Mouse (Mus musculus): ENCODE data around the gene Exoc7. TPM values are rescaled to one million over a fixed set of nuclear protein-coding genes. Genes with fewer than 3 reads are reported as not detected.
A peak's percentile ranks its signal among the peaks of the same experiment; 100 is the strongest.

Exoc7 gene
- total and polyA plus RNA-seq, 2 experiments from 2014 or later, result 95.3 to 128 TPM

GRCm38 (mm10) chr11:116305423-116305822, 1.6 kb downstream of the Exoc7 start:
- Histone ChIP-seq H3K27ac (no peak overlapping the region), H3K4me3 (ENCODE audit: low read length) (peak overlapping the region; percentile 69), H3K4me1 (ENCODE audit: insufficient read depth, low read length) (peaks cover 4% of the 10 kb centered on the region; the same call in 1 of the 2 replicates), H3K4me2 (ENCODE audit: low read depth, low read length) (peak overlapping the region; percentile 61), H3K27me3 (ENCODE audit: insufficient read depth, low read length) (no peaks in the 10 kb centered on the region), H3K9me3 (ENCODE audit: low read length) (no peaks in the 10 kb centered on the region), H3K36me3 (ENCODE audit: insufficient read depth, low read length) (peaks cover 28% of the 10 kb centered on the region), H3K9ac (replicated peaks; ENCODE audit: low read length) (no peak overlapping the region)
- 100% methylated on average over 2 of the region's 2 CpGs for WGBS
- DNase-seq (ENCODE audit: low spot score) (no peak), ATAC-seq (no peak)
- no peak for TF ChIP-seq CTCF (IDR thresholded peaks at IDR 0.05; ENCODE audit: low read depth)

- Histone ChIP-seq H3K4me1 (ENCODE audit: insufficient read depth, low read length) (no peaks in the 10 kb centered on the region), H3K9me3 (ENCODE audit: low read length) (no peaks in the 10 kb centered on the region), H3K4me2 (ENCODE audit: low read depth, low read length) (no peak overlapping the region), H3K9ac (replicated peaks; ENCODE audit: low read length) (no peak overlapping the region), H3K36me3 (ENCODE audit: insufficient read depth, low read length) (peaks cover 44% of the 10 kb centered on the region), H3K27me3 (ENCODE audit: insufficient read depth, low read length) (no peaks in the 10 kb centered on the region), H3K27ac (no peak overlapping the region), H3K4me3 (ENCODE audit: low read length) (no peak overlapping the region)
- no peak for ATAC-seq
- peak; percentile 8 for DNase-seq (ENCODE audit: low spot score)
- 79% methylated on average over 6 of the region's 6 CpGs for WGBS
- TF ChIP-seq CTCF (IDR thresholded peaks at IDR 0.05; ENCODE audit: low read depth), result no peak
Measured at GRCm38 (mm10) chr11:116298621-116299020, 8.4 kb downstream of the Exoc7 start.

GRCm38 (mm10) chr11:116298221-116298620, 8.8 kb downstream of the Exoc7 start:
- Histone ChIP-seq H3K4me3 (ENCODE audit: low read length) (no peak overlapping the region), H3K9me3 (ENCODE audit: low read length) (no peaks in the 10 kb centered on the region), H3K27ac (no peak overlapping the region), H3K36me3 (ENCODE audit: insufficient read depth, low read length) (peaks cover 42% of the 10 kb centered on the region), H3K9ac (replicated peaks; ENCODE audit: low read length) (no peak overlapping the region), H3K4me1 (ENCODE audit: insufficient read depth, low read length) (no peaks in the 10 kb centered on the region), H3K4me2 (ENCODE audit: low read depth, low read length) (no peak overlapping the region), H3K27me3 (ENCODE audit: insufficient read depth, low read length) (no peaks in the 10 kb centered on the region)
- no peak for TF ChIP-seq CTCF (IDR thresholded peaks at IDR 0.05; ENCODE audit: low read depth)
- ATAC-seq (no peak), DNase-seq (ENCODE audit: low spot score) (no peak)
- 80% methylated on average over 11 of the region's 11 CpGs for WGBS

- TF ChIP-seq CTCF (IDR thresholded peaks at IDR 0.05; ENCODE audit: low read depth), result no peak
- 65% methylated on average over 3 of the region's 3 CpGs for WGBS
- no peaks in the 10 kb centered on the region for H3K27me3 ChIP-seq (ENCODE audit: insufficient read depth, low read length)
- no peaks in the 10 kb centered on the region for H3K4me1 ChIP-seq (ENCODE audit: insufficient read depth, low read length)
- no peak overlapping the region for H3K9ac ChIP-seq (replicated peaks; ENCODE audit: low read length)
- H3K9me3 ChIP-seq (ENCODE audit: low read length), result no peaks in the 10 kb centered on the region
- ATAC-seq (no peak), DNase-seq (ENCODE audit: low spot score) (no peak)
- no peak overlapping the region for H3K4me3 ChIP-seq (ENCODE audit: low read length)
- H3K27ac ChIP-seq, result no peak overlapping the region
- H3K4me2 ChIP-seq (ENCODE audit: low read depth, low read length), result no peak overlapping the region
- peaks cover 50% of the 10 kb centered on the region; the same call in 1 of the 2 replicates for H3K36me3 ChIP-seq (ENCODE audit: insufficient read depth, low read length)
Measured at GRCm38 (mm10) chr11:116297017-116297416, 10.0 kb downstream of the Exoc7 start.

- H3K4me3 ChIP-seq (ENCODE audit: low read length), result no peak overlapping the region
- no peaks in the 10 kb centered on the region for H3K4me1 ChIP-seq (ENCODE audit: insufficient read depth, low read length)
- no peak for TF ChIP-seq CTCF (IDR thresholded peaks at IDR 0.05; ENCODE audit: low read depth)
- H3K27ac ChIP-seq, result no peak overlapping the region
- H3K9ac ChIP-seq (replicated peaks; ENCODE audit: low read length), result no peak overlapping the region
- H3K4me2 ChIP-seq (ENCODE audit: low read depth, low read length), result no peak overlapping the region
- WGBS, result 83% methylated on average over 8 of the region's 8 CpGs
- DNase-seq (ENCODE audit: low spot score), result no peak
- no peak for ATAC-seq
- no peaks in the 10 kb centered on the region for H3K9me3 ChIP-seq (ENCODE audit: low read length)
- no peaks in the 10 kb centered on the region for H3K27me3 ChIP-seq (ENCODE audit: insufficient read depth, low read length)
- peaks cover 50% of the 10 kb centered on the region; the same call in 1 of the 2 replicates for H3K36me3 ChIP-seq (ENCODE audit: insufficient read depth, low read length)
Measured at GRCm38 (mm10) chr11:116296191-116296734, 10.8 kb downstream of the Exoc7 start.

GRCm38 (mm10) chr11:116294319-116294718, 12.7 kb downstream of the Exoc7 start:
- no peaks in the 10 kb centered on the region for H3K27me3 ChIP-seq (ENCODE audit: insufficient read depth, low read length)
- ATAC-seq (peak; percentile 61; the same call in 1 of the 2 replicates), DNase-seq (ENCODE audit: low spot score) (peak; percentile 87)
- TF ChIP-seq CTCF (IDR thresholded peaks at IDR 0.05; ENCODE audit: low read depth), result peak; percentile 86
- H3K4me2 ChIP-seq (ENCODE audit: low read depth, low read length), result no peak overlapping the region
- H3K36me3 ChIP-seq (ENCODE audit: insufficient read depth, low read length), result peaks cover 53% of the 10 kb centered on the region
- no peaks in the 10 kb centered on the region for H3K4me1 ChIP-seq (ENCODE audit: insufficient read depth, low read length)
- no peak overlapping the region for H3K4me3 ChIP-seq (ENCODE audit: low read length)
- no peak overlapping the region for H3K27ac ChIP-seq
- no peak overlapping the region for H3K9ac ChIP-seq (replicated peaks; ENCODE audit: low read length)
- no peaks in the 10 kb centered on the region for H3K9me3 ChIP-seq (ENCODE audit: low read length)
- 33% methylated on average over 5 of the region's 5 CpGs for WGBS

DNA sequence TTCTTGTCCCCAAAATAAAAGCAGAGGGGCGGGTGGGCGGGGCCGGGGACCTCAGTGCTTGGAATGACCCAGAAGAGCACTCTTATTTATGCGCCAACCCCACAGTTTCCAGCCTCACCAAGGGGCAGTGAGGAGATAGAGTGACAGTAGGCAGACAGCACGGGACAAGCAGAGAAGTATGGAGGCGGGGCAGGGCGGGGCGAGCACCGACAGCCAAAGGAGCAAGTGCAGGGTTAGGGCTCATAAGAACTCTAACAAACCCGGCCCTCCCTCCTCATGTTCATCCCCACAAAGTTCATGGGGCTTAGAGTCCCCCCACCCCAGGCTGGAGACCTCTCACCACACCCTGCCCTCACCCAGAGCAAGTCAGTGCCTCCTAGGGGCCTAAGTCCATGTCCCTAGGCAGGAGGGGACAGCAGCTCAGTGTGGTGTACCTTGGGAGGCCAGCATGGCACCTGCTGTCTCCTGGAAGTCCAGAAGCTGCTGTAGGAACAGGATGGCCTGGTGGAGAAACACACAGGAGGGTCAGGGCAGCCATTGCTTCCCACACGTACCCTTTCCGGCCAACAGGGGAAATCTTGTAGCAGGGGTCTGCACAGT, 13.4 kb downstream of the Exoc7 start:
- no peak overlapping the region for H3K4me2 ChIP-seq (ENCODE audit: low read depth, low read length)
- WGBS, result 80% methylated on average over 12 of the region's 12 CpGs
- no peaks in the 10 kb centered on the region for H3K9me3 ChIP-seq (ENCODE audit: low read length)
- peaks cover 54% of the 10 kb centered on the region for H3K36me3 ChIP-seq (ENCODE audit: insufficient read depth, low read length)
- no peak overlapping the region for H3K9ac ChIP-seq (replicated peaks; ENCODE audit: low read length)
- no peaks in the 10 kb centered on the region for H3K4me1 ChIP-seq (ENCODE audit: insufficient read depth, low read length)
- no peak overlapping the region for H3K27ac ChIP-seq
- ATAC-seq (no peak), DNase-seq (ENCODE audit: low spot score) (no peak)
- TF ChIP-seq CTCF (IDR thresholded peaks at IDR 0.05; ENCODE audit: low read depth), result no peak
- no peak overlapping the region for H3K4me3 ChIP-seq (ENCODE audit: low read length)
- no peaks in the 10 kb centered on the region for H3K27me3 ChIP-seq (ENCODE audit: insufficient read depth, low read length)

Data from hindbrain, postnatal 0 days (tissue).